Mouse (Mus musculus) embryonic facial prominence, embryonic 13.5 days (tissue): ENCODE results near the gene Irx2. TPM values are rescaled to one million over a fixed set of nuclear protein-coding genes. Genes with fewer than 3 reads are reported as not detected.

Experiments used
- ATAC-seq: fragments of 200-750 bp; cut with Nextera tagmentation; 2 replicates; pipeline ENCODE4 v1.8.0; 2017; ENCODE audit warnings: low read depth; ENCODE audit not compliant: insufficient number of reproducible peaks, insufficient read depth, low FRiP score, low TSS enrichment
- H3K27ac ChIP-seq: fragments of 300-500 bp; sonication (generic); 2 replicates; pipeline ENCODE4 v1.5.1; 2015; ENCODE audit warnings: moderate library complexity, mild to moderate bottlenecking, inconsistent platforms
- H3K27me3 ChIP-seq: fragments of 300-500 bp; sonication (generic); 2 replicates; pipeline ENCODE4 v1.6.1; 2015; ENCODE audit warnings: mild to moderate bottlenecking, inconsistent platforms
- H3K36me3 ChIP-seq: fragments of 300-500 bp; sonication (generic); 2 replicates; pipeline ENCODE4 v1.6.1; 2015; ENCODE audit warnings: mild to moderate bottlenecking, inconsistent platforms
- H3K4me1 ChIP-seq: fragments of 300-500 bp; sonication (generic); 2 replicates; pipeline ENCODE4 v1.6.1; 2015; ENCODE audit warnings: inconsistent platforms
- H3K4me2 ChIP-seq: fragments of 300-500 bp; sonication (generic); 2 replicates; pipeline ENCODE4 v1.6.1; 2015; ENCODE audit warnings: moderate library complexity, mild to moderate bottlenecking, inconsistent platforms
- H3K4me3 ChIP-seq: fragments of 300-500 bp; sonication (generic); 2 replicates; pipeline ENCODE4 v1.5.1; 2015; ENCODE audit warnings: mild to moderate bottlenecking, inconsistent platforms
- H3K9ac ChIP-seq: fragments of 300-500 bp; sonication (generic); 2 replicates; pipeline ENCODE4 v1.6.1; 2015; ENCODE audit warnings: mild to moderate bottlenecking, inconsistent platforms
- H3K9me3 ChIP-seq: fragments of 300-500 bp; sonication (generic); 2 replicates; pipeline ENCODE4 v1.6.1; 2016; ENCODE audit warnings: inconsistent platforms
- WGBS: fragments of 180-500 bp; shearing (Covaris S2); methylation state at CpG from one replicate; pipeline ENCODE4 v1.1.7; 2015; ENCODE audit warnings: mixed read lengths; 5-methylcytosine and 5-hydroxymethylcytosine counted together
- polyA plus RNA-seq: library from polyadenylated mRNA; unstranded; fragments of >200 nt; fragmentation: Nextera tagmentation; extraction: Ambion mirVana; gene quantifications from 2 replicates; pipeline ENCODE4 v1.2.1, GENCODE M21; 2015

Gene Irx2
- polyA plus RNA-seq, 1 experiment from 2014 or later = 16.7 TPM

DNA sequence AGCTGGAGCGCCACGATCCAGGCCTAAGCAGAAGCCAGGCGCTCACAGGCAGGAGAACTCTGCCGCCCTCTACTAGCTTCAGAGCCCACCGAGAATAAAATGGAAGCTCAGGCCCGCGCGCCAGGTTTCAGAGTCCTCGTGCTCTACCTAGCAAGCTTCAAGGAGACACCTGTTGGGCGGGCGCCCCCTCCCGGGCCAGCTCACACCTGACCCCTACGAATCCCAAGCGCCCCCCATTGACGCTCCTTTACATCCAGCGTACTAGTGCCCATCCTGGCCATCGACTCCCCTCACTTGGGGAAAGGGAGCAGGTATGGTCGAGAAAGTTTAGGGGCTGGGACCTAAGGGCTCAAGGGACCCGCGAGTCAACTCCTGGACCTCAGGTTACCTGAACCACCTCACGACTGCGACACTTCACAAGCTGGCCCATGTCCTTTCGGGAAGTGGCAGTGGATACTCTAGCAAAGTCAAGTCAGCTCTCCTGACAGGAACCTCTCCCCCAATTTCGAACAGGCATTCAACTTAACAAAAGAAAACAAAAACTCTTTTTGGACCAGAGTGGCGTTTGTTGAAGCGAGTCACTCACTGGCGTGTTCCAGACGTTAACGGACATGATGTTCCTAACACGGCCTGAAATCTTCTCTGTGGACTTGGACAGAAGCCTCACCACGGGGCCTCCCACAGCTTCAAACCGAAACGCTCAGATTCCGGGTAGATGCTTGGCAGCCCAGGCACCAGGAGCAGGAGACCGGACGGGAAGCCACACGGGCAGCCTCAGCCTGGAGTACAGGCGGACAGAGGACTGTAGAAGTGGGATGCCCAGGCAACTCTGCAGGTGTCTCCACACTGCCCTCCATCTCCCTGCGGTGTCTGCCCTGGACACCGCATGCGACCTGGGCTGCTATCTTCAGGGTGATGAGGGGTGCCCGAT lies 964 bp upstream of the Irx2 start:
- Histone ChIP-seq H3K4me3 (peak overlapping the region; percentile 59), H3K27me3 (peaks cover 99% of the 10 kb centered on the region), H3K27ac (no peak overlapping the region), H3K4me2 (peak overlapping the region; percentile 91), H3K9ac (peak overlapping the region; percentile 70), H3K4me1 (peaks cover 39% of the 10 kb centered on the region), H3K9me3 (no peaks in the 10 kb centered on the region), H3K36me3 (no peaks in the 10 kb centered on the region)
- WGBS = 2% methylated on average over 42 of the region's 42 CpGs
- ATAC-seq = peak; percentile 17; the same call in 1 of the 2 replicates

DNA sequence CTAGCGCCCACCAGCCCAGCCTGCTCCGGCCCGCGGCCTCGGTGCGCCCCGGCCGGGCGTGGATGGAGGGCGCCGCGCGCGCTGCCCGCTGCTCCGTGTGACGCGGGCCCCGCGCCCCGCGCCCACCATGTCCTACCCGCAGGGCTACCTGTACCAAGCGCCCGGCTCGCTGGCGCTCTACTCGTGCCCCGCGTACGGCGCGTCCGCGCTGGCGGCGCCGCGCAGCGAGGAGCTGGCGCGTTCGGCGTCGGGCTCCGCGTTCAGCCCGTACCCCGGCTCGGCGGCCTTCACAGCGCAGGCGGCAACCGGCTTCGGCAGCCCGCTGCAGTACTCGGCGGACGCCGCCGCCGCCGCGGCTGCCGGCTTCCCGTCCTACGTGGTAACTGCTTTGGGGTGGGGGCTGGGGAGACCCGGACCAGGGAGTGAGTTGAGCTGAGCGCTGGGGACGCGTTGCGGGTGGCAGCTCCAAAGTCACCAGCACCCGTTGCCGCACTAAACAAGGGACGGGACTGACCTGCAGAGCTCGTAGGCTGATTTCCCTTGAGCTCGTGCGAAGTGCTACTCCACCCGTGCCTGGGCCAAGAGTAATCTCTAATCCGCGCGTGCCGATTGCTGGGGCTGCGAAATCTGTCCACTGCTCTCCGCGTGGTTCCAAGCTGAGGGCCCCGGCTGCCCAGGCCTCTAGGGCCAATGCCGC lies 463 bp downstream of the Irx2 start:
- no peaks in the 10 kb centered on the region for H3K36me3 ChIP-seq
- peaks cover 37% of the 10 kb centered on the region for H3K4me1 ChIP-seq
- H3K27me3 ChIP-seq = peaks cover 97% of the 10 kb centered on the region
- peak overlapping the region; percentile 70 for H3K9ac ChIP-seq
- WGBS = under 1% methylated on average over 87 of the region's 88 CpGs
- peak overlapping the region; percentile 59 for H3K4me3 ChIP-seq
- H3K4me2 ChIP-seq = peak overlapping the region; percentile 91
- no peak for ATAC-seq
- H3K9me3 ChIP-seq = no peaks in the 10 kb centered on the region
- H3K27ac ChIP-seq = no peak overlapping the region; the same call in 1 of the 2 replicates

DNA sequence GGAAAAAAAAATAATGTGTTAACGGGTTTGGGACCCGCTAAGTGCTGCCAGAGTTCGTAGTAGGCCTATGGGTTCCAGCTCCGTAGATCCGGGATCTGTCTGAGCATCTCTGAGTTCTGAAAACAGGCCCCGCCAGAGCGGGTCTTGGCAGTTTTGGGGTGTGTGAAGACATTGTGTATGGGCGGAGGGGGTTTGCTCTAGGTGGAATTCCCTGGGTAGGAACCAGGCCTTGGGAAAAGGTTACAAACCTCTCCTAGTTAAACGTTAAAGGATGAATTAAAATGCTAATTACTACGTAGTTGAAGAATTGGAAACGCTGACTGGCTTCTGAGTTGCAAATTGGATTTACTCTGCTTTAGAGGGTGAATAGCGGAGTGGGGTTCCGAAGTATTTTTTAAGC lies 1.2 kb downstream of the Irx2 start:
- Histone ChIP-seq H3K4me3 (peak overlapping the region; percentile 59), H3K27ac (no peak overlapping the region), H3K9ac (0 out of 2 replicates have a peak overlapping the region, but pooled peaks have one; percentile 27), H3K4me1 (peaks cover 30% of the 10 kb centered on the region), H3K27me3 (peaks cover 97% of the 10 kb centered on the region), H3K9me3 (no peaks in the 10 kb centered on the region), H3K4me2 (peak overlapping the region; percentile 91; the same call in 1 of the 2 replicates), H3K36me3 (no peaks in the 10 kb centered on the region)
- 1% methylated on average over 13 of the region's 13 CpGs for WGBS
- ATAC-seq = no peak

DNA sequence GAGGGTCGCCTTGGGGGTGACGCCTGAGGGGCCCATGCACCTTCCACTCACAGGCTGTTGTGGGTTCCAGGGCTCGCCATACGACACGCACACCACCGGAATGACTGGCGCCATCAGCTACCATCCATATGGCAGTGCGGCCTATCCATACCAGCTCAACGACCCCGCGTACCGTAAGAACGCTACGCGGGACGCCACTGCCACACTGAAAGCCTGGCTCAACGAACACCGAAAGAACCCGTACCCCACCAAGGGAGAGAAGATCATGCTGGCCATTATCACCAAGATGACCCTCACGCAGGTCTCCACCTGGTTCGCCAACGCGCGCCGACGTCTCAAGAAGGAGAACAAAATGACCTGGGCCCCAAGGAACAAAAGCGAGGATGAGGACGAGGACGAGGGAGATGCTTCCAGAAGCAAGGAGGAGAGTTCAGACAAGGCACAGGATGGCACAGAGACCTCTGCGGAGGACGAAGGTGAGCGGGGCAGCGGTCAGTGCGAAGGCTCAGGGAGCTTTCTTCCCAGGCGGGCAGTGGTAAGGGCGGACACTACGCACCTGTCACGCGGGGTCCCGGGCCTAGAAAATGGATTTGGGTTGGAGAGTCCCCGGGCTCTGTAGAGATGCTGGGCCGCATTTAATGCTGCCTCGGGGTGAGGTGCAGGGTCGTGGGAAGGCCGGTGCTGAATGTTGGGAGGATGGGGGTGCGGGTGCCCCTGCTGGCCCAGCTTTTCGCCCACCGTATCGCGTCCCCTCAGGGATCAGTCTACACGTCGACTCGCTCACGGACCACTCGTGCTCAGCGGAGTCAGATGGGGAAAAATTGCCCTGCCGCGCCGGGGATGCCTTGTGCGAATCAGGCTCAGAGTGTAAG lies 2.1 kb downstream of the Irx2 start:
- WGBS = 2% methylated on average over 60 of the region's 60 CpGs
- Histone ChIP-seq H3K27me3 (peaks cover 98% of the 10 kb centered on the region), H3K4me3 (peak overlapping the region; percentile 59), H3K4me2 (peak overlapping the region; percentile 56), H3K27ac (no peak overlapping the region), H3K9me3 (no peaks in the 10 kb centered on the region), H3K4me1 (peaks cover 30% of the 10 kb centered on the region), H3K36me3 (no peaks in the 10 kb centered on the region), H3K9ac (peak overlapping the region; percentile 44)
- ATAC-seq = no peak

DNA sequence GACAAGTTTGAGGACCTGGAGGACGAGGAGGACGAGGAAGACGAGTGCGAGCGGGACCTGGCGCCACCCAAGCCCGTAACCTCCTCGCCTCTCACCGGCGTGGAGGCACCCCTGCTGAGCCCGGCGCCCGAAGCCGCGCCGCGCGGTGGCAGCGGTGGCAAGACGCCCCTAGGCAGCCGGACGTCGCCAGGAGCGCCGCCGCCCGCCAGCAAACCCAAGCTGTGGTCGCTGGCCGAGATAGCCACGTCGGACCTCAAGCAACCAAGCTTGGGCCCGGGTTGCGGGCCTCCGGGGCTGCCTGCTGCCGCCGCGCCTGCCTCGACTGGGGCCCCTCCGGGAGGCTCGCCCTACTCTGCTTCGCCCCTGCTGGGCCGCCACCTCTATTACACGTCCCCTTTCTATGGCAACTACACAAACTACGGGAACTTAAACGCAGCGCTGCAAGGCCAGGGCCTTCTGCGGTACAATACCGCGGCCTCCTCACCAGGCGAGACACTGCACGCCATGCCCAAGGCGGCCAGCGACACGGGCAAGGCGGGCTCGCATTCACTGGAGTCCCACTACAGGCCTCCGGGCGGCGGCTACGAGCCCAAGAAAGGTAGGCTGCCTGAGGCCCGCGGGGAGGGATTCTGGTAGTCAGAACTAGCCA lies 2.9 kb downstream of the Irx2 start:
- no peak for ATAC-seq
- WGBS = 2% methylated on average over 56 of the region's 62 CpGs
- Histone ChIP-seq H3K9me3 (no peaks in the 10 kb centered on the region), H3K36me3 (no peaks in the 10 kb centered on the region), H3K9ac (peak overlapping the region; percentile 44), H3K4me1 (peaks cover 30% of the 10 kb centered on the region), H3K27me3 (peaks cover 97% of the 10 kb centered on the region), H3K4me3 (peak overlapping the region; percentile 59), H3K27ac (no peak overlapping the region), H3K4me2 (peak overlapping the region; percentile 56)

DNA sequence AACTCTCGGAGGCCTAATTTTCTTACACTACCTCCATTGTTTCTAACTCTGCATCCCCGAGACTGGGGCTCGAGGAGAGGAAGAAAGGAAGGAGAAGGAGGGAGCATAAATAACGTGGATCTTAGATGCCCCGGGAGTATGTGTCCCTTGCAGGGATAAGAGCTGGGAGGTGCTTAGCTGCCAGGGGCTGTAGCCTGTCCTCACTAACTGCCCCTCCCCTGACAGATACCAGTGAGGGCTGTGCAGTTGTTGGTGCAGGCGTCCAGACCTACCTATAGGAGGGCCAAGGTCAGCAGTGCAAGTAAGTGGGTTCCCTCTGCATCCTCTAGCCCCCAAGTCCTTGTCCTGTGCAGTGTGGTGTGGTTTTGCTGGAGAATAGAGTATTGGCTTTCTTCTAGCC lies 3.7 kb downstream of the Irx2 start:
- no peak for ATAC-seq
- no peaks in the 10 kb centered on the region for H3K36me3 ChIP-seq

DNA sequence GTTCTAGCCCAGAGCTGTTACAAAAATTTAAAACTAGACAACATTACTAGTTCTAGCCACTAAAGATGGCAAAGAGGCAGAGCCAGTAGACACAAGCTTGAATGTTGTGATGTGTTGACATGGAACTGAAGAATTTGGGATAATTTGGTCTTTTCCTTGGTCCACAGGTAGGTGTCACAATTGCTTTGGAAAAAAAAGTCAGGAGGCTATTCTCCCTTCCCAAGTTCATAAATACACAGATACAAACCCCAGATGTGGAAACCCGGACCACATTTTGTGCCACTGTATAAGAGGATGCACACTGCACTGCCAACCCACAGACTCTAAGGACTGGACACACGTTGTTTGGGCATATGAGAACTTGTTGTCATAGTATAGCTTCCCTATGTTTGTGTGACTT lies 4.5 kb downstream of the Irx2 start:
- no peaks in the 10 kb centered on the region for H3K9me3 ChIP-seq
- H3K9ac ChIP-seq = no peak overlapping the region
- H3K27ac ChIP-seq = no peak overlapping the region
- no peaks in the 10 kb centered on the region for H3K36me3 ChIP-seq
- H3K4me3 ChIP-seq = 0 out of 2 replicates have a peak overlapping the region, but pooled peaks have one; percentile 59
- peaks cover 24% of the 10 kb centered on the region for H3K4me1 ChIP-seq
- peaks cover 95% of the 10 kb centered on the region for H3K27me3 ChIP-seq
- ATAC-seq = no peak
- 25% methylated on average over 2 of the region's 2 CpGs for WGBS
- H3K4me2 ChIP-seq = peak overlapping the region; percentile 56

More for the DNA sequence above, 3.7 kb downstream of the Irx2 start:
- Histone ChIP-seq H3K9me3 (no peaks in the 10 kb centered on the region), H3K27me3 (peaks cover 95% of the 10 kb centered on the region), H3K27ac (no peak overlapping the region), H3K4me3 (peak overlapping the region; percentile 59), H3K4me2 (peak overlapping the region; percentile 56), H3K4me1 (peaks cover 28% of the 10 kb centered on the region), H3K9ac (no peak overlapping the region)
- 7% methylated on average over 6 of the region's 6 CpGs for WGBS

DNA sequence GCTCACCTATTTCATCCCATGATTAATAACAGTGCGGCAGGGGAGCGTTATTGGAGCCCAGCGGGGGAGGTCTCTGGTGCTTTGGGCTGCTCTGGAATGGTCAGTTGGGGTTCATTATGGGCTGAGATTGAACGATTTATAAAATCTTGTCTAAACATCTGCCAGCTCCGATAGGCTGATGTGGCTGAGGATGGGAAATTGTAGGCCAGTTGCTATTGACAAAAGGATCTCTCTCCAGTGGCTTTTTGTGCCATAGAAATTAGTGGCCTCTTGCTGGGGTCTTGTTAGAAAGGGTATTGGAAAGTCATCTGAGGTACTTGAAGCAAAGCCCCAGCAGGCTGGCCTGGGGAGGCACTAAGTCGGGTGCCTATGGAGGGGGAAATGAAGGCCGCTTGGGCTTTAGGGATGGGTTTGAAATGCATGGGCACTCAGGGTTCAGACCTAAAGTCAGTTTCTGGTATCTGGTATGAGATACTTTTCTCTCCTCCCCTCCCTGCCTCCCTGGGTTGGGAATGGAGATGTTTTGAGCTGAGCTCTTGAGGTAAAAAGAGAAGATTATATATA lies 6.2 kb downstream of the Irx2 start:
- Histone ChIP-seq H3K9ac (no peak overlapping the region), H3K27me3 (peaks cover 95% of the 10 kb centered on the region), H3K4me1 (peaks cover 26% of the 10 kb centered on the region), H3K27ac (no peak overlapping the region), H3K4me3 (no peak overlapping the region), H3K9me3 (no peaks in the 10 kb centered on the region), H3K4me2 (no peak overlapping the region), H3K36me3 (no peaks in the 10 kb centered on the region)
- ATAC-seq = no peak
- 18% methylated on average over 7 of the region's 7 CpGs for WGBS

DNA sequence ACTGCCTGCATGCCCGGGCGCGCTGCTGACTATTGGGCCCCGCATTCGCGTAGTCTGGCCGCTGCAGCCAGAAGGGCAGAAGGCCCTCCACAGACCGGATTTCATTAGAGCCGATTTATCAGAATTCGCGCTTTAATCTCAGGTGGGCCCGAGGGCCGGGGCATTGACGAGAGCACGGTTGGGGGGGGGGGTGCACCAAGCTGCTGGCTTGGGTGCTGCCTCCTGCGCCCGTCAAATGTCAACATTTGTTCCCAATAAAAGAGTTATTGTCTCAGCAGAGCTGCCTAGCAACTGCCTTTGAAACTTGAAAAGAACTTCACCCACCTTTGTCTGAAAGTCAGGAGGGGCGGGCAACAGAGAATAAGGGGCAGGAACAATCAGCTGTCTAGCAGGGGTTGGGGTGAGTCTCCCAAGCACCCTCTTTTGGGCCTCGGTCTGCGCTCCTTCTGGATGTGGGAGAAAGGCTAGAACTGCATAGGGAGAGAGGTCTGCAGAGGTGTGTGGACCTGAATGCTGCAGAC lies 7.8 kb downstream of the Irx2 start:
- no peak overlapping the region for H3K27ac ChIP-seq
- H3K4me2 ChIP-seq = no peak overlapping the region
- WGBS = 1% methylated on average over 20 of the region's 20 CpGs
- peaks cover 95% of the 10 kb centered on the region for H3K27me3 ChIP-seq
- H3K4me1 ChIP-seq = peaks cover 24% of the 10 kb centered on the region
- no peaks in the 10 kb centered on the region for H3K9me3 ChIP-seq
- H3K36me3 ChIP-seq = no peaks in the 10 kb centered on the region
- H3K9ac ChIP-seq = no peak overlapping the region
- no peak for ATAC-seq
- H3K4me3 ChIP-seq = no peak overlapping the region

DNA sequence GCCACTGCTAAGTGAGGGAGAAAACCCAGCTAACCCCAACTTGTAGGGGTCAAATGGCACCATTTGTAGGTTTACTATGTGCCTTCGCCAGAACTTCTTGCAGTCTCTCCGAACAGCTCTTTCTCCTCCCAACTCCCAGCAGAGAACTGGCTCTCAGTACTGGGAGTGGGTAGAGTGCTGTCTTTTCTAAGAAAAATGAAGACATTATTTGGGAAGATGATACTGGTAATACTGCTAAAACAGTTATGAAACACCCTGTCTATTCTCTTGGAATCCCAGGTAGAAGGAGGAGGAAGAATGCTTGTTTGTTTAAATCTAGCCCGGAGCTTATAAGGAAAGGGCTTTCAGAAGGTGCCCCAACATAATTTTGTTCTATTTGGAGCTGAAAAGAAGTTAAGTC lies 8.9 kb downstream of the Irx2 start:
- Histone ChIP-seq H3K9ac (no peak overlapping the region), H3K27ac (no peak overlapping the region), H3K4me2 (no peak overlapping the region), H3K9me3 (no peaks in the 10 kb centered on the region), H3K27me3 (peaks cover 95% of the 10 kb centered on the region), H3K4me3 (no peak overlapping the region), H3K4me1 (peaks cover 19% of the 10 kb centered on the region), H3K36me3 (no peaks in the 10 kb centered on the region)
- WGBS = 9% methylated on average over 3 of the region's 3 CpGs
- ATAC-seq = no peak
